Mouse (Mus musculus) megakaryocyte-erythroid progenitor cell, adult 5 weeks (primary cell): ENCODE data around the gene Psmb9. TPM values are rescaled to one million over a fixed set of nuclear protein-coding genes. Genes with fewer than 3 reads are reported as not detected.

Experiments
- polyA plus RNA-seq: library from polyadenylated mRNA; stranded (reverse); fragments of >175 nt; gene quantifications from 2 replicates; pipeline ENCODE4 v1.2.3, GENCODE M21; 2012

Gene Psmb9
- 78.2 and 85.0 TPM in 2 replicates for polyA plus RNA-seq

DNA sequence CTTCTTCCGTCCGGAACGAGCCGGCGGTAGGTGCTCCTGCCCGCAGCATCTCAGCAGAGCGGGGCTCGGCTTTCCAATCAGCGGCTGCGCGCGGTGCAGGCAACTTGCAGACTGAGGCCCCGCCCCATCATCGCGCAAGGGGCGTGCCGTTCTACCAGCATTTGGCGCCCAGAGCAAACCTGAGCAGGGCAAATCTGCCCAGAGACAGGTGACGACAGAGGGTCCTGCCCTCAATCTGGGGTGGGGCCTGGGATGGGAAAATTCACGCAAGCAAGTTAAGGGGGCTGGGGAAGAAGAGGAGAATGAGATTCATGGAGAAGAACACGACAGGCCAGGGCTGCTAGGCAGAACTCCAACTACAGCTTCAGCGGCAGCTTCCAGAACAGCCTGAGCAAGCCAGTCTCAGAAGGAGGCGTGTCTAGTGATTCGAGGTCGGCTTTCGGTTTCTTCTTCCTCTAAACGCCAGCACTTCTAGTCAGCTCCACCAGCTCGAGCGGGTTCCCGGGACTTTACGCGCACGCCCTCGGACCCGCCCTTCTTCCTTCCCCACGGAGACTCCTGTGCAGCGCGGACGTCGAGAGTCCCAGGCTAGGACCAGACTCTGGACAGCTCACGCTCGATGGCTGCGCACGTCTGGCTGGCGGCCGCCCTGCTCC lies at the start of gene Psmb9, which contains the start of gene Tap1:
Gene Psmb9, minus strand, starts transcription at position 504 of the 656 bp plus-strand sequence.
Gene Tap1, plus strand, starts transcription at position 293 of the 656 bp plus-strand sequence.

GRCm38 (mm10) chr17:34203444-34203843 lies 15.9 kb upstream of the Psmb9 start, which contains the start of gene Tap2:
Tap2 (plus strand) TSS chr17:34203527.

DNA sequence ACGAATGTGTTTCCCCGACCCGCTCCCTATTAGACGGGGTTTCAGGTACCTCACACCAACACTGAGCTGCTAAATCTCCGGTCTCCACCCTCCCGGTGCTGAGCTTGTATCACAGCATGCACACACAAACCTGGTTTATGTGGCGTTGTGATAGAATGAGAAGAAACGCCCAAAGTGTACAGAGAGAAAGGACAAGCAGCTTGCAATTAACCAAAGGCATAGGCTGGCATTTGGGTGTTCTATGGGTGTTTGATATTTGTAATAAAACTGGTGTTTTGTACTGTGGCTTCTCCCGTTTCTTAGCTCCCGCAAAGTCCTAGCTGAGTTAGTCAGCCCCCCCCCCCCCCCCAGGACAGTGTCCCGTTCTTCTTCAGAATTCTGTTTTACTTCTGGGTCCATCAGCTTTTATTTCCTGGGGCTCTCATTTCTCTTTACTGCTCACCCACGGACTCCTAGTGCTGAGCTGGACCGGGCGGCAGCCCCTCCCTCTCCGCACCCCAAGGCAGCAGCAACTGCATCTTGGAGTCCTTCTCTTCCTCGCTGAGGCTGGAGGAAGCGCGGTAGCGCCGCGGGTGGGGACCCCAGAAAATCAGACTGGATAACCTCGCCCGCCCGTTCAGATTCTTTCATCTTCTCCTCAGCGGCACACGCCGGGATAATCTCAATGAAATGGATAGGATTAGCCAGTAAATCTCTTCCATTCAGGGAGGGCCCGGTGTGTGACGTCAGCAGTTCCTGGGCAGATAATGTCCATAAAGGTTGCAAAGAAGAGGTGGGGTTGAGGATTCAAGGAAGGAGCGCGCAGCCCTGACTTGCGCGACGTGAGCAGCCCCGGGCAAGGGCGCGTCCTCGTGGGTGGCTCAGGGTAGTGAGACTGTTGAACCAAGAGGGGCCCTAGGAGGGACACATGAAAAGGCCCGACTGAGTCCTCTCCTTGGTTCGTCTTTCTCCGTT lies 9.7 kb upstream of the Psmb9 start, which contains the start of gene Psmb8:
Gene Psmb8, plus strand, starts transcription at position 781 of the 954 bp plus-strand sequence.

DNA sequence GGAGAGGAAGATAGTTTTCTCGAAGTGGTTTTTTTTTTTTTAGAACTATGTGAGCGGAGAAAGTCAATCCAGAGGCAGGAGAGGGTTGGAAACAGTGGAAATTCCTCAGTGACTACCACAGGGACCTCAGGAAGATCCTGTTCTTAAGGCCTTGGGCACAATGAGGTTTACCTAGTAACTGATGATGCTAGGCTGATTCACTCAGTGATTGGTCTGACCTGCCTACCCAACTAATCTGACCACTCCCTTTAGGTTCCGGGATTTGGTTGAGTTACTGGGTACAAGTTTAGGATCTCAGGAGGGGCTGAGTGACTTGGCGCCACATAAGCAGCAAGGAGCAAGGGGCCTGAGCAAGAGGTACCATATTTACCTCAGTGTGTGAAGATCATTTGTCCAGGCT lies 34.6 kb downstream of the Psmb9 start, which contains the start of gene H2-DMb1:
Gene H2-DMb1, plus strand, starts transcription at position 150 of the 400 bp plus-strand sequence.

GRCm38 (mm10) chr17:34143033-34143432 lies 44.5 kb downstream of the Psmb9 start, which contains the start of gene H2-DMb2:
H2-DMb2 (plus strand) TSS chr17:34143307.

Other genes starting within 250 kb of the Psmb9 start
- gene Pfdn6, start 247.4 kb downstream of the Psmb9 start, polyA plus RNA-seq: 332 and 390 TPM in 2 replicates
- 131 and 141 TPM in 2 replicates for gene Wdr46, start 247.1 kb downstream of the Psmb9 start, polyA plus RNA-seq
- gene B3galt4, start 236.3 kb downstream of the Psmb9 start, polyA plus RNA-seq: 12.5 and 21.8 TPM in 2 replicates
- gene Vps52, start 232.0 kb downstream of the Psmb9 start, polyA plus RNA-seq: 45.7 and 47.0 TPM in 2 replicates
- 788 and 958 TPM in 2 replicates for gene Rps18, start 231.8 kb downstream of the Psmb9 start, polyA plus RNA-seq
- 2,707 and 3,834 TPM in 2 replicates for gene H2-K1, start 187.4 kb downstream of the Psmb9 start, polyA plus RNA-seq
- gene Ring1, start 163.1 kb downstream of the Psmb9 start, polyA plus RNA-seq: 50.5 and 69.1 TPM in 2 replicates
- gene H2-Ke6, start 159.7 kb downstream of the Psmb9 start, polyA plus RNA-seq: 73.4 and 93.4 TPM in 2 replicates
- gene Slc39a7, start 156.1 kb downstream of the Psmb9 start, polyA plus RNA-seq: 124 and 129 TPM in 2 replicates
- 259 and 275 TPM in 2 replicates for gene Rxrb, start 156.0 kb downstream of the Psmb9 start, polyA plus RNA-seq
- 18.1 and 22.9 TPM in 2 replicates for gene Col11a2, start 148.3 kb downstream of the Psmb9 start, polyA plus RNA-seq
- 18.9 and 21.5 TPM in 2 replicates for gene H2-Oa, start 95.4 kb downstream of the Psmb9 start, polyA plus RNA-seq
- 87.7 and 91.4 TPM in 2 replicates for gene H2-DMa, start 68.2 kb downstream of the Psmb9 start, polyA plus RNA-seq
- 509 and 540 TPM in 2 replicates for gene Brd2, start 65.1 kb downstream of the Psmb9 start, polyA plus RNA-seq
- gene H2-DMb2, start 44.5 kb downstream of the Psmb9 start, polyA plus RNA-seq: 3.6 and 4.5 TPM in 2 replicates
- gene H2-DMb1, start 34.7 kb downstream of the Psmb9 start, polyA plus RNA-seq: 42.5 and 51.0 TPM in 2 replicates
- 141 TPM in 2 replicates for gene Tap1, start 211 bp downstream of the Psmb9 start, polyA plus RNA-seq
- 393 and 403 TPM in 2 replicates for gene Psmb8, start 10.0 kb upstream of the Psmb9 start, polyA plus RNA-seq
- 218 and 296 TPM in 2 replicates for gene Tap2, start 15.8 kb upstream of the Psmb9 start, polyA plus RNA-seq
- gene H2-Ob, start 51.1 kb upstream of the Psmb9 start, polyA plus RNA-seq: 10.4 and 14.9 TPM in 2 replicates
- 360 and 375 TPM in 2 replicates for gene H2-Ab1, start 69.9 kb upstream of the Psmb9 start, polyA plus RNA-seq
- 31.4 and 35.0 TPM in 2 replicates for gene H2-Aa, start 100.1 kb upstream of the Psmb9 start, polyA plus RNA-seq
- 53.5 and 61.7 TPM in 2 replicates for gene H2-Eb1, start 118.1 kb upstream of the Psmb9 start, polyA plus RNA-seq
- 0.03 TPM in 1 of 2 replicates, not detected in the other for gene H2-Eb2, start 137.9 kb upstream of the Psmb9 start, polyA plus RNA-seq
- 0.02 TPM in 1 of 2 replicates, not detected in the other for gene Btnl2, start 167.1 kb upstream of the Psmb9 start, polyA plus RNA-seq
- gene Btnl1, start 189.4 kb upstream of the Psmb9 start, polyA plus RNA-seq: not detected in 2 replicates
- 0.09 and 0.53 TPM in 2 replicates for gene BC051142, start 211.1 kb upstream of the Psmb9 start, polyA plus RNA-seq